Mouse (Mus musculus) E14TG2a.4 (cell line): ENCODE data around the gene Rdh19.
A peak's percentile ranks its signal among the peaks of the same experiment; 100 is the strongest.
"Not testable (repeated sequence)": the region's sequence is repeated elsewhere in the genome, so short reads cannot be mapped to it uniquely, and the experiment has no call there.

Source experiments
- H3K27me3 ChIP-seq: 2 replicates; pipeline ENCODE4 v1.6.1; 2014; ENCODE audit warnings: low read length, control low read depth; ENCODE audit not compliant: insufficient read depth
- H3K36me3 ChIP-seq: 2 replicates; pipeline ENCODE4 v1.6.1; 2014; ENCODE audit warnings: low read length, control low read depth; ENCODE audit not compliant: insufficient read depth
- H3K4me1 ChIP-seq: replicated peaks from 2 replicates; pipeline ENCODE4 v1.6.1; 2014; ENCODE audit warnings: low read depth, low read length, control low read depth
- H3K4me3 ChIP-seq: replicated peaks from 2 replicates; pipeline ENCODE4 v1.5.1; 2014; ENCODE audit warnings: mild to moderate bottlenecking, low read length
- H3K9me3 ChIP-seq: 2 replicates; pipeline ENCODE4 v1.6.1; 2014; ENCODE audit warnings: low read length, control low read depth
- CTCF ChIP-seq: conservative IDR thresholded peaks from 2 replicates; pipeline ENCODE4 v1.5.1; 2014; ENCODE audit warnings: low read length
- NANOG ChIP-seq: IDR thresholded peaks from 2 replicates; pipeline ENCODE4 v1.6.1; 2014; ENCODE audit warnings: borderline replicate concordance, low read length, mixed read lengths
- POU5F1 ChIP-seq: IDR thresholded peaks from 2 replicates; pipeline ENCODE4 v1.6.1; 2014; ENCODE audit warnings: low read length, borderline replicate concordance

The Rdh19 gene

DNA sequence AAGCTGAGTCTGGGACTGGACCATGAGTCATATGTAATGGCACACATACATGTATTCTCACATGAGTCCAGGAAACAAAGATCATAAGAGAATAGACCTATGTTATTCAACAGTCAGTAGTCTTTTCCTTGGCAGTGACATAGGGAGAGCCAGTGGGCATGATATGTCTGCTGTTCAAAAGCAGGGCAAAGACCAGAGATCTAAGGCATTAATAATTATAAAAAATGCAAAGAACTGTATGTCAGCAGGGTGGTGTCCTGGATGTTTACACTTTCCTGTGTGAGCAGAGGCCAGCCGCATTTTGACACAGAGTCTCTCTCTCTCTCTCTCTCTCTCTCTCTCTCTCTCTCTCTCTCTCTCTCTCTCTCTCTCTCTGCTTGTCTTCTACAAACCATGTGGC is at the start of gene Rdh19:
Gene Rdh19, plus strand, starts transcription at position 301 of the 400 bp plus-strand sequence.
- Histone ChIP-seq H3K9me3 (peaks cover 19% of the 10 kb centered on the region), H3K27me3 (no peaks in the 10 kb centered on the region)
- no peak for TF ChIP-seq POU5F1
- no peak for TF ChIP-seq NANOG
- TF ChIP-seq CTCF: no peak

DNA sequence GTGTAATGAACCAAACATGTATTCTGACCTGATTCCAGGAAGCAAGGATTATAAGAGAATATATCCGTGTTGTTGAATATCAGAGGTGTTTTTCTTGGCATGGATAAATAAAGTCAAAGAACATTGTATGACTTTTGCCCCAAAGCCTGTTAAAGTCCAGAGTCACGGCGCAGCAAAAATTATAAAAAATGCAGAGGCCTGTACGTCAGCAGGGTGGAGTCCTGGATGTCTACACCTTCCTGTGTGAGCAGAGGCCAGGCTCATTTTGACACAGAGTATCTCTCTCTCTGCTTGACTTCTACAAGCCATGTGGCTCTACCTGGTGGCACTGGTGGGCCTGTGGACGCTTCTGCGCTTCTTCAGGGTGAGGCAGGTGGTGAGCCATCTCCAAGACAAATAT is 48.8 kb upstream of the Rdh19 start, which contains the start of gene Rdh16:
Gene Rdh16, plus strand, starts transcription at position 262 of the 400 bp plus-strand sequence.
- Histone ChIP-seq H3K9me3 (peaks cover 13% of the 10 kb centered on the region), H3K36me3 (no peaks in the 10 kb centered on the region), H3K4me3 (no peak within 1 kb of the TSS), H3K4me1 (no peaks in the 10 kb centered on the region), H3K27me3 (no peaks in the 10 kb centered on the region)
- no peak for TF ChIP-seq NANOG
- TF ChIP-seq CTCF: no peak
- TF ChIP-seq POU5F1: no peak

More for the DNA sequence above, at the start of gene Rdh19:
- H3K4me1 ChIP-seq: no peaks in the 10 kb centered on the region
- H3K36me3 ChIP-seq: no peaks in the 10 kb centered on the region
- H3K4me3 ChIP-seq: no peak within 1 kb of the TSS

DNA sequence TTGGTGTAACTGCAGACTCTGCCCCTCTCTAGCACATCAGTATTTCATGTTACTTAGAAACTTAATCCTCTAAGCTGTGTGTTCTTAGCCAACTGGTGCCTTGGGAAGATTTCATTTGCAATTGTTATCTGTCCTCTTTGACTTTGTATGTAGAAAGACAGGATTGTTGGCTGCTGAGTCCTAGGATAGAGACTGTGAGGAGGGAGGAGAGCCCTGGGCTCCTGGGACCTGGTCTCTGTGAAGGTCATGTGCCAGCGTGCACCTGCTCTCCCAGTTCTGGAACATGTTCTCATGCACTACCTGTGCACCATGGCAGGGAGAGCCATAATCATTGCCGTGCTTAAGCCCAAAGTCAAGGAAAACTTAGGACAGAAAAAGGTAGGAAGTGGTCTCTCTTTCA is 48.1 kb upstream of the Rdh19 start:
- Histone ChIP-seq H3K27me3 (no peaks in the 10 kb centered on the region), H3K9me3 (peaks cover 6% of the 10 kb centered on the region), H3K36me3 (no peaks in the 10 kb centered on the region), H3K4me1 (no peaks in the 10 kb centered on the region), H3K4me3 (no peak overlapping the region)
- TF ChIP-seq NANOG (no peak), POU5F1 (no peak), CTCF (no peak)

DNA sequence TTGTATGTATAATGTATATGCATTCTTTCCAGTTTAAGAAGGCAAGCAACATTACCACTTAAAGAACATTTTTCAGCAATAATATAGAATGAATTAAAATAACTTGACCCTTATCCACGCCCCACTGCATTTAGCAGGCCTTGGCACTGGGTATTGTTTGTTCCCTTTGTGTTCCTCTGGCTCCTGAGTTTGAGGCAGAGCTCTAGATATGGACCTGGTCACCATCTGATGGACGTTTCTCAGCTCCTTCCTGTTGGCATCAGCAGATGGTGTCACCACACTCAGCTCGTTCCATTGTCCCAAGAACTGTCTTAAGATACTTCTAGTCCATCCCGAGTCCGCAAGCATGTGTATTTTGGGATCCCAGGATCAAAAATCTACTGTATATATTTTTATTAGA is 47.5 kb upstream of the Rdh19 start:
- H3K27me3 ChIP-seq: no peaks in the 10 kb centered on the region
- no peak overlapping the region for H3K4me3 ChIP-seq
- H3K9me3 ChIP-seq: peaks cover 3% of the 10 kb centered on the region; the same call in 1 of the 2 replicates
- TF ChIP-seq NANOG (no peak), POU5F1 (no peak), CTCF (no peak)
- H3K36me3 ChIP-seq: no peaks in the 10 kb centered on the region
- H3K4me1 ChIP-seq: no peaks in the 10 kb centered on the region

DNA sequence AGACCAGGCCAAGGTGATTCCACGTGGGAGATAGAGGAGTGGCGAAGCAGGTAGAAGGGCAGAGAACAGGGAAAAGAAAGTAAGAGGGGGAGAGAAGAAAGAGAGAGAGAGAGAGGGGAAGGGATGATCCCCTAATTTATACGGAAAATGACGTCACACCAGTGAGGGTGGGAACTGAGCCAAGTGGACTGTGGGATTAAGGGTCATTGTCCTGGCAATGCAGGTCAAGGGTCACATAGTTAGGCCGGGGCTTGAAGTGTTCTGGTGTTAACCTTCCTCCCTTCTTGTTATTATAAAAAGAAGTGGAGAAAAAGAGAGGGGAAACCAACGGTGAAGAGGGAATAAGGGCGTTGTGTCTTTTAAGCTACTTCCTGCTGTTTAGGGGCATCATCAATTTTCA is 45.3 kb upstream of the Rdh19 start:
- no peaks in the 10 kb centered on the region for H3K27me3 ChIP-seq
- no peaks in the 10 kb centered on the region for H3K9me3 ChIP-seq
- no peak overlapping the region for H3K4me3 ChIP-seq
- H3K4me1 ChIP-seq: no peaks in the 10 kb centered on the region
- no peak for TF ChIP-seq NANOG
- no peak for TF ChIP-seq POU5F1
- TF ChIP-seq CTCF: no peak
- H3K36me3 ChIP-seq: no peaks in the 10 kb centered on the region

DNA sequence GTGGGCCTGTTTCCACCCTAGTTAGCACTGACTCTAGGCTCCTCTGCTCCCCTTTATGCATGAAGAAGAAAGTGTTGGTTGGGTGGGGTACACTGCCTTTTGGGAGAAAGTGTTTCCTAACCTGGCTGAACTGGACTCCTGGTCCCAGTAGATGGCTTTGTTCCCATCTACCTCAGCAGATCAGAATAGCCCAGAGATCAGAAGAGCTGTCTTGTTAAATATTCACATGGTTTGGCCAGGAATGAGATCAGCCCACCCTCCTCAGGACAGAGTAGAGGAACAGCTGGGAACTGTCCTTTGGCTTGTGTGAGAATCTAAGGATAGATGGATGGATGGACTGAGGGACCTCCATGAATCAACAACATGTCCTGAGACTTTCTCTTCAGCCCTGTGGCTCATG is 33.8 kb upstream of the Rdh19 start:
- Histone ChIP-seq H3K9me3 (peaks cover 54% of the 10 kb centered on the region), H3K27me3 (no peaks in the 10 kb centered on the region), H3K36me3 (no peaks in the 10 kb centered on the region), H3K4me1 (no peaks in the 10 kb centered on the region), H3K4me3 (no peak overlapping the region)
- TF ChIP-seq CTCF (no peak), POU5F1 (no peak), NANOG (no peak)

DNA sequence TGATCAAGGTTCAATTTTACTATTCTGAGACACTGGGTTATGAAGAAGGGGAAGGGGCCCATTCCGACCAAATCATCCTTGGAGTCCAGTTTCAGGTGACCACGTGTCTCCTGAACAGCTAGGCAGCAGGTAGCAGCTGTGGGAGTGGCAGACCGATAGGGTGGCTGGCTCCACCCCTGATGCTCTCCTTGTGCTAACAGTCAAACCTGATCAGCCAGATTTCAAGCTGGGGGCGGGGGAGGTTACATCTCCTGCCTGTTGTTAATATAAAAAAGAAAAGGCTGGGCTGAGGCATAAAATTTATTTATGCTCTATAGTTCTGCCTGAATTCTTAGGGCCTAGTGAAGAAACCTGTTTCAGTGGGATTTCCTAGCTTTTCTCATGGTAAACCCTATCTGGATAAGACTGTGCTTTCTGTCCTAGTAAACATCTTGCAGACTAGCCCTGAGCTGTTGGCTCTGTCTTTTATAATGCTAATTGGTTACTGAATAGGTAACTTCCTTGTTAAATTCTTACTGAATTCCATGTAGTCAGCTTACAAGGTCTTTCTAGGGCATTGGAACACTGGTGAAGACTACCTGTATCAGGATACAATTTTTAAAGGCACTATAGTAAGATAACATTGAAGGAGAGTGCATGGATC is 32.3 kb upstream of the Rdh19 start:
- not testable (repeated sequence) for H3K4me1 ChIP-seq, H3K36me3 ChIP-seq, H3K27me3 ChIP-seq
- Histone ChIP-seq H3K4me3 (0 out of 2 replicates have a peak overlapping the region, but pooled peaks have one; percentile 7), H3K9me3 (peaks cover 64% of the 10 kb centered on the region)

DNA sequence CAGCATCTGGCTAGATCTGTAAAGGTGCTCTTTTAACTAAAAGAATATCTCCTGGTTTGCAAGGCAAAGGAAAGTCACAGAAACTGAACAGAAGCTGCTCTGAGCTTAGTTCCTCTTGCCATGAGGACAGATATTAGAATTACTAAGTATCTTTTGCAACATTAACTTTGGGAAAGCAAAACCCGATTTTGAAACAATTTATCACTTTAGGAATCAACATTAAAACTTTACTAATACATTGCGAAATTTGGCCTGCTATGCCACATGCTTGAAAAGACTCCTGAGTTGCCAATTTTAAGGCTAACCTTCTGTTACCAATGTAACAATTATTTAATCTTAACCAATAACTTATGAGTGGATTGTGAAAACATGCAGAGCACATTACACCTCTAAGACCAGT is 27.9 kb upstream of the Rdh19 start:
- not testable (repeated sequence) for H3K27me3 ChIP-seq, H3K4me1 ChIP-seq, H3K4me3 ChIP-seq, H3K36me3 ChIP-seq
- peaks cover 64% of the 10 kb centered on the region for H3K9me3 ChIP-seq

DNA sequence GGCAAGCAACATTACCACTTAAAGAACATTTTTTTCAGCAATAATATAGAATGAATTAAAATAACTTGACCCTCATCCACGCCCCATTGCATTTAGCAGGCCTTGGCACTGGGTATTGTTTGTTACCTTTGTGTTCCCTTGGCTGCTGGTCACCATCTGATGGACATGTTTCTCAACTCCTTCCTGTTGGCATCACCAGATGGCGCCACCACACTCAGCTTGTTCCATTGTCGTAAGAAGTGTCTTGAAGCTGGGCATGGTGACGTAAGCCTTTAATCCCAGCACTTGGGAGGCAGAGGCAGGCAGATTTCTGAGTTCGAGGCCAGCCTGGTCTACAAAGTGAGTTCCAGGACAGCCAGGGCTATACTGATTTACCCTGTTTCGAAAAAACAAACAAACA is 24.3 kb upstream of the Rdh19 start:
- peak; percentile 19 for TF ChIP-seq CTCF
- no peak for TF ChIP-seq NANOG
- no peak for TF ChIP-seq POU5F1
- Histone ChIP-seq H3K36me3 (no peaks in the 10 kb centered on the region), H3K4me1 (no peaks in the 10 kb centered on the region), H3K27me3 (no peaks in the 10 kb centered on the region), H3K4me3 (no peak overlapping the region), H3K9me3 (peaks cover 68% of the 10 kb centered on the region)
